Mouse (Mus musculus) lung, embryonic 15.5 days (tissue): ENCODE measurements around the gene Slc32a1. TPM values are rescaled to one million over a fixed set of nuclear protein-coding genes. Genes with fewer than 3 reads are reported as not detected.

Experiments
- ATAC-seq: fragments of 200-750 bp; cut with Nextera tagmentation; 2 replicates; pipeline ENCODE4 v1.8.0; 2017; ENCODE audit warnings: moderate number of reproducible peaks, borderline replicate concordance; ENCODE audit not compliant: low FRiP score, low TSS enrichment; ENCODE audit errors: extremely low read depth
- H3K27ac ChIP-seq: fragments of 300-500 bp; sonication (generic); 2 replicates; pipeline ENCODE4 v1.5.1; 2015; ENCODE audit warnings: moderate library complexity, mild to moderate bottlenecking, inconsistent platforms
- H3K27me3 ChIP-seq: fragments of 300-500 bp; sonication (generic); 2 replicates; pipeline ENCODE4 v1.6.1; 2015; ENCODE audit warnings: inconsistent platforms
- H3K36me3 ChIP-seq: fragments of 300-500 bp; sonication (generic); 2 replicates; pipeline ENCODE4 v1.6.1; 2015; ENCODE audit warnings: inconsistent platforms
- H3K4me1 ChIP-seq: fragments of 300-500 bp; sonication (generic); 2 replicates; pipeline ENCODE4 v1.6.1; 2015; ENCODE audit warnings: inconsistent platforms
- H3K4me2 ChIP-seq: fragments of 300-500 bp; sonication (generic); 2 replicates; pipeline ENCODE4 v1.6.1; 2015; ENCODE audit warnings: inconsistent platforms, mild to moderate bottlenecking, moderate library complexity
- H3K4me3 ChIP-seq: fragments of 300-500 bp; sonication (generic); 2 replicates; pipeline ENCODE4 v1.5.1; 2015; ENCODE audit warnings: mild to moderate bottlenecking, inconsistent platforms
- H3K9ac ChIP-seq: fragments of 300-500 bp; sonication (generic); 2 replicates; pipeline ENCODE4 v1.6.1; 2015; ENCODE audit warnings: inconsistent platforms
- H3K9me3 ChIP-seq: fragments of 300-500 bp; sonication (generic); 2 replicates; pipeline ENCODE4 v1.6.1; 2016; ENCODE audit warnings: inconsistent platforms
- WGBS: fragments of 180-500 bp; shearing (Covaris S2); methylation state at CpG from one replicate; pipeline ENCODE4 v1.1.7; 2015; 5-methylcytosine and 5-hydroxymethylcytosine counted together
- polyA plus RNA-seq: library from polyadenylated mRNA; unstranded; fragments of >200 nt; fragmentation: Nextera tagmentation; extraction: Ambion mirVana; gene quantifications from 2 replicates; pipeline ENCODE4 v1.2.1, GENCODE M21; 2015

Gene Slc32a1
- polyA plus RNA-seq, 1 experiment from 2014 or later: not detected

GRCm38 (mm10) chr2:158595103-158595502 is 15.5 kb upstream of the Slc32a1 start:
- no peak overlapping the region for H3K4me3 ChIP-seq
- H3K9ac ChIP-seq: no peak overlapping the region
- no peak overlapping the region for H3K27ac ChIP-seq
- no peak for ATAC-seq
- WGBS: 2% methylated on average over 12 of the region's 12 CpGs
- H3K4me1 ChIP-seq: no peaks in the 10 kb centered on the region
- no peak overlapping the region for H3K4me2 ChIP-seq
- peaks cover 17% of the 10 kb centered on the region; the same call in 1 of the 2 replicates for H3K27me3 ChIP-seq
- no peaks in the 10 kb centered on the region for H3K9me3 ChIP-seq
- no peaks in the 10 kb centered on the region for H3K36me3 ChIP-seq

- Histone ChIP-seq H3K4me3 (no peak overlapping the region), H3K27ac (no peak overlapping the region), H3K9me3 (no peaks in the 10 kb centered on the region), H3K27me3 (peaks cover 17% of the 10 kb centered on the region; the same call in 1 of the 2 replicates), H3K9ac (no peak overlapping the region), H3K4me2 (no peak overlapping the region), H3K4me1 (no peaks in the 10 kb centered on the region), H3K36me3 (no peaks in the 10 kb centered on the region)
- 22% methylated on average over 7 of the region's 7 CpGs for WGBS
- no peak for ATAC-seq
Observed at GRCm38 (mm10) chr2:158595577-158595976, 15.0 kb upstream of the Slc32a1 start.

GRCm38 (mm10) chr2:158596803-158597202 is 13.8 kb upstream of the Slc32a1 start:
- H3K9ac ChIP-seq: no peak overlapping the region
- H3K27ac ChIP-seq: no peak overlapping the region
- WGBS: 54% methylated on average over 1 of the region's 1 CpGs
- no peak overlapping the region for H3K4me2 ChIP-seq
- no peak for ATAC-seq
- H3K4me1 ChIP-seq: no peaks in the 10 kb centered on the region
- no peaks in the 10 kb centered on the region for H3K9me3 ChIP-seq
- H3K4me3 ChIP-seq: no peak overlapping the region
- H3K27me3 ChIP-seq: peaks cover 23% of the 10 kb centered on the region; the same call in 1 of the 2 replicates
- no peaks in the 10 kb centered on the region for H3K36me3 ChIP-seq

GRCm38 (mm10) chr2:158600517-158600916 is 10.1 kb upstream of the Slc32a1 start:
- 22% methylated on average over 3 of the region's 3 CpGs for WGBS
- Histone ChIP-seq H3K4me1 (no peaks in the 10 kb centered on the region), H3K9me3 (no peaks in the 10 kb centered on the region), H3K27ac (no peak overlapping the region), H3K4me3 (no peak overlapping the region), H3K27me3 (peaks cover 46% of the 10 kb centered on the region), H3K9ac (no peak overlapping the region), H3K4me2 (no peak overlapping the region), H3K36me3 (no peaks in the 10 kb centered on the region)
- no peak for ATAC-seq

GRCm38 (mm10) chr2:158601326-158601725 is 9.2 kb upstream of the Slc32a1 start:
- Histone ChIP-seq H3K4me2 (no peak overlapping the region), H3K4me3 (no peak overlapping the region), H3K4me1 (no peaks in the 10 kb centered on the region), H3K9ac (no peak overlapping the region), H3K27me3 (peaks cover 48% of the 10 kb centered on the region), H3K36me3 (no peaks in the 10 kb centered on the region), H3K9me3 (no peaks in the 10 kb centered on the region), H3K27ac (no peak overlapping the region)
- no peak for ATAC-seq
- 90% methylated on average over 1 of the region's 1 CpGs for WGBS

GRCm38 (mm10) chr2:158602663-158603062 is 7.9 kb upstream of the Slc32a1 start:
- ATAC-seq: no peak
- Histone ChIP-seq H3K4me3 (no peak overlapping the region), H3K27me3 (peaks cover 61% of the 10 kb centered on the region), H3K36me3 (no peaks in the 10 kb centered on the region), H3K4me1 (no peaks in the 10 kb centered on the region), H3K9ac (no peak overlapping the region), H3K4me2 (no peak overlapping the region), H3K27ac (no peak overlapping the region), H3K9me3 (no peaks in the 10 kb centered on the region)
- 21% methylated on average over 15 of the region's 15 CpGs for WGBS

- no peak for ATAC-seq
- Histone ChIP-seq H3K27me3 (peaks cover 93% of the 10 kb centered on the region), H3K36me3 (no peaks in the 10 kb centered on the region), H3K9ac (no peak overlapping the region), H3K4me3 (no peak overlapping the region), H3K4me1 (peaks cover 13% of the 10 kb centered on the region), H3K9me3 (no peaks in the 10 kb centered on the region), H3K27ac (no peak overlapping the region), H3K4me2 (no peak overlapping the region)
- 14% methylated on average over 4 of the region's 4 CpGs for WGBS
Observed at GRCm38 (mm10) chr2:158606511-158606964, 4.0 kb upstream of the Slc32a1 start.

- Histone ChIP-seq H3K4me2 (no peak overlapping the region), H3K9ac (no peak overlapping the region), H3K4me3 (no peak overlapping the region), H3K27me3 (peaks cover 97% of the 10 kb centered on the region), H3K36me3 (no peaks in the 10 kb centered on the region), H3K4me1 (peaks cover 16% of the 10 kb centered on the region), H3K27ac (no peak overlapping the region), H3K9me3 (no peaks in the 10 kb centered on the region)
- ATAC-seq: no peak
- 1% methylated on average over 27 of the region's 27 CpGs for WGBS
Observed at GRCm38 (mm10) chr2:158609681-158610080, 886 bp upstream of the Slc32a1 start.

GRCm38 (mm10) chr2:158611326-158611719 is 756 bp downstream of the Slc32a1 start:
- H3K4me2 ChIP-seq: no peak overlapping the region; the same call in 1 of the 2 replicates
- H3K27me3 ChIP-seq: peaks cover 100% of the 10 kb centered on the region
- ATAC-seq: no peak
- under 1% methylated on average over 30 of the region's 30 CpGs for WGBS
- no peaks in the 10 kb centered on the region for H3K36me3 ChIP-seq
- H3K27ac ChIP-seq: no peak overlapping the region
- no peak overlapping the region; the same call in 1 of the 2 replicates for H3K4me3 ChIP-seq
- H3K4me1 ChIP-seq: peaks cover 20% of the 10 kb centered on the region
- no peaks in the 10 kb centered on the region for H3K9me3 ChIP-seq
- H3K9ac ChIP-seq: no peak overlapping the region

GRCm38 (mm10) chr2:158611726-158612670 is 1.4 kb downstream of the Slc32a1 start:
- Histone ChIP-seq H3K4me3 (no peak overlapping the region), H3K4me1 (peaks cover 20% of the 10 kb centered on the region), H3K4me2 (no peak overlapping the region), H3K9ac (no peak overlapping the region), H3K9me3 (no peaks in the 10 kb centered on the region), H3K36me3 (no peaks in the 10 kb centered on the region), H3K27ac (no peak overlapping the region), H3K27me3 (peaks cover 100% of the 10 kb centered on the region)
- 5% methylated on average over 30 of the region's 30 CpGs for WGBS
- ATAC-seq: no peak

GRCm38 (mm10) chr2:158612671-158613250 is 2.2 kb downstream of the Slc32a1 start:
- 7% methylated on average over 10 of the region's 10 CpGs for WGBS
- H3K4me2 ChIP-seq: no peak overlapping the region
- H3K4me3 ChIP-seq: no peak overlapping the region
- H3K9me3 ChIP-seq: no peaks in the 10 kb centered on the region
- peaks cover 100% of the 10 kb centered on the region for H3K27me3 ChIP-seq
- no peak for ATAC-seq
- no peak overlapping the region for H3K27ac ChIP-seq
- H3K36me3 ChIP-seq: no peaks in the 10 kb centered on the region
- peaks cover 20% of the 10 kb centered on the region for H3K4me1 ChIP-seq
- H3K9ac ChIP-seq: no peak overlapping the region
